Mouse (Mus musculus) regulatory T cell (primary cell): Measurements from ENCODE around the gene Ttll4.

Experiments used
- in situ Hi-C: fragments of 300-600 bp; cut with MboI, MseI; formaldehyde crosslinking; loops from one replicate; pipeline ENCODE4 v1.15.1; 2025; ENCODE audit warnings: high pct_unique_total_duplicates

Gene Ttll4

GRCm38 (mm10) chr1:74750683-74751082, 89.1 kb downstream of the Ttll4 start:
- in situ Hi-C loops = no loop called here

- in situ Hi-C loops = no loop called here
These were observed 90.6 kb downstream of the Ttll4 start for GRCm38 (mm10) chr1:74752150-74752549.

- in situ Hi-C loops = no loop called here
These were observed 91.3 kb downstream of the Ttll4 start for GRCm38 (mm10) chr1:74752833-74753232.
